Mouse (Mus musculus): ENCODE results near the gene Lcn6. TPM values are rescaled to one million over a fixed set of nuclear protein-coding genes. Genes with fewer than 3 reads are reported as not detected.
A peak's percentile ranks its signal among the peaks of the same experiment; 100 is the strongest.

Gene Lcn6
- polyA plus RNA-seq (2012; rRNA removed): not detected in 2 replicates

- no peak for DNase-seq (ENCODE audit: low read depth, low spot score)
- 86% methylated on average over 3 of the region's 3 CpGs for WGBS
Measured at GRCm38 (mm10) chr2:25676486-25676885, at the start of gene Lcn6. Gene Lcn6, plus strand, starts transcription at chr2:25676786.

- no peak for DNase-seq (ENCODE audit: low read depth, low spot score)
- WGBS: 54% methylated on average over 6 of the region's 6 CpGs
Measured at GRCm38 (mm10) chr2:25627811-25628210, 48.8 kb upstream of the Lcn6 start, which contains the start of gene Fcna. Gene Fcna, minus strand, starts transcription at chr2:25628030.

- WGBS: 45% methylated on average over 4 of the region's 4 CpGs
- DNase-seq (ENCODE audit: low read depth, low spot score): no peak
Measured at GRCm38 (mm10) chr2:25628738-25629137, 47.8 kb upstream of the Lcn6 start.

- no peak for DNase-seq (ENCODE audit: low read depth, low spot score)
- WGBS: 85% methylated on average over 3 of the region's 3 CpGs
Measured at GRCm38 (mm10) chr2:25633616-25634015, 43.0 kb upstream of the Lcn6 start.

- 70% methylated on average over 1 of the region's 1 CpGs for WGBS
- DNase-seq (ENCODE audit: low read depth, low spot score): no peak
Measured at GRCm38 (mm10) chr2:25634046-25634445, 42.5 kb upstream of the Lcn6 start.

- no peak for DNase-seq (ENCODE audit: low read depth, low spot score)
- 15% methylated on average over 6 of the region's 6 CpGs for WGBS
Measured at GRCm38 (mm10) chr2:25639890-25640289, 36.7 kb upstream of the Lcn6 start.

GRCm38 (mm10) chr2:25652902-25653301 lies 23.7 kb upstream of the Lcn6 start, which contains the start of gene Lcn8:
Gene Lcn8, plus strand, starts transcription at chr2:25653120.
- no peak for DNase-seq (ENCODE audit: low read depth, low spot score)
- WGBS: 57% methylated on average over 2 of the region's 2 CpGs

GRCm38 (mm10) chr2:25654502-25654901 lies 22.1 kb upstream of the Lcn6 start:
- 43% methylated on average over 1 of the region's 1 CpGs for whole genome bisulfite sequencing
- DNase-seq (ENCODE audit: low read depth, low spot score): no peak

- WGBS: 74% methylated on average over 4 of the region's 4 CpGs
- no peak for DNase-seq (ENCODE audit: low read depth, low spot score)
Measured at GRCm38 (mm10) chr2:25656691-25657090, 19.9 kb upstream of the Lcn6 start.

- no peak for DNase-seq (ENCODE audit: low read depth, low spot score)
- WGBS: 56% methylated on average over 4 of the region's 4 CpGs
Measured at GRCm38 (mm10) chr2:25657246-25657645, 19.3 kb upstream of the Lcn6 start.

GRCm38 (mm10) chr2:25657652-25658051 lies 18.9 kb upstream of the Lcn6 start, which contains the start of gene Lcn5:
Gene Lcn5, plus strand, starts transcription at chr2:25657952.
- no peak for DNase-seq (ENCODE audit: low read depth, low spot score)

- DNase-seq (ENCODE audit: low read depth, low spot score): no peak
- WGBS: 88% methylated on average over 8 of the region's 8 CpGs
Measured at GRCm38 (mm10) chr2:25660279-25660678, 16.3 kb upstream of the Lcn6 start.

GRCm38 (mm10) chr2:25661245-25661970 lies 15.2 kb upstream of the Lcn6 start:
- WGBS: 69% methylated on average over 6 of the region's 6 CpGs

GRCm38 (mm10) chr2:25663511-25663910 lies 13.1 kb upstream of the Lcn6 start:
- no peak for DNase-seq (ENCODE audit: low read depth, low spot score)
- WGBS: 60% methylated on average over 1 of the region's 1 CpGs

More at GRCm38 (mm10) chr2:25661245-25661970, 15.2 kb upstream of the Lcn6 start:
- no peak for DNase-seq (ENCODE audit: low read depth, low spot score)

GRCm38 (mm10) chr2:25664125-25664524 lies 12.5 kb upstream of the Lcn6 start:
- 82% methylated on average over 5 of the region's 5 CpGs for WGBS

GRCm38 (mm10) chr2:25666516-25666915 lies 10.1 kb upstream of the Lcn6 start:
- WGBS: 64% methylated on average over 1 of the region's 1 CpGs
- no peak for DNase-seq (ENCODE audit: low read depth, low spot score)

More at GRCm38 (mm10) chr2:25664125-25664524, 12.5 kb upstream of the Lcn6 start:
- DNase-seq (ENCODE audit: low read depth, low spot score): no peak

GRCm38 (mm10) chr2:25679559-25679958 lies 3.0 kb downstream of the Lcn6 start:
- no peak for DNase-seq (ENCODE audit: low read depth, low spot score)

GRCm38 (mm10) chr2:25682426-25682825 lies 5.8 kb downstream of the Lcn6 start, which contains the start of gene Lcn10:
Gene Lcn10, plus strand, starts transcription at chr2:25682726.
- WGBS: 39% methylated on average over 2 of the region's 2 CpGs
- DNase-seq (ENCODE audit: low read depth, low spot score): no peak

More at GRCm38 (mm10) chr2:25679559-25679958, 3.0 kb downstream of the Lcn6 start:
- WGBS: 76% methylated on average over 6 of the region's 6 CpGs

- 69% methylated on average over 4 of the region's 4 CpGs for WGBS
- DNase-seq (ENCODE audit: low read depth, low spot score): no peak
Measured at GRCm38 (mm10) chr2:25686941-25687340, 10.4 kb downstream of the Lcn6 start.

GRCm38 (mm10) chr2:25694605-25695004 lies 18.0 kb downstream of the Lcn6 start:
- peak; percentile 48 for DNase-seq (ENCODE audit: low read depth, low spot score)

GRCm38 (mm10) chr2:25696951-25697350 lies 20.4 kb downstream of the Lcn6 start:
- DNase-seq (ENCODE audit: low read depth, low spot score): no peak
- 48% methylated on average over 4 of the region's 4 CpGs for WGBS

All from large intestine, adult 2 months (tissue).